13 mouse cellular contexts compared by ENCODE assay signal in the genomic region with DNA sequence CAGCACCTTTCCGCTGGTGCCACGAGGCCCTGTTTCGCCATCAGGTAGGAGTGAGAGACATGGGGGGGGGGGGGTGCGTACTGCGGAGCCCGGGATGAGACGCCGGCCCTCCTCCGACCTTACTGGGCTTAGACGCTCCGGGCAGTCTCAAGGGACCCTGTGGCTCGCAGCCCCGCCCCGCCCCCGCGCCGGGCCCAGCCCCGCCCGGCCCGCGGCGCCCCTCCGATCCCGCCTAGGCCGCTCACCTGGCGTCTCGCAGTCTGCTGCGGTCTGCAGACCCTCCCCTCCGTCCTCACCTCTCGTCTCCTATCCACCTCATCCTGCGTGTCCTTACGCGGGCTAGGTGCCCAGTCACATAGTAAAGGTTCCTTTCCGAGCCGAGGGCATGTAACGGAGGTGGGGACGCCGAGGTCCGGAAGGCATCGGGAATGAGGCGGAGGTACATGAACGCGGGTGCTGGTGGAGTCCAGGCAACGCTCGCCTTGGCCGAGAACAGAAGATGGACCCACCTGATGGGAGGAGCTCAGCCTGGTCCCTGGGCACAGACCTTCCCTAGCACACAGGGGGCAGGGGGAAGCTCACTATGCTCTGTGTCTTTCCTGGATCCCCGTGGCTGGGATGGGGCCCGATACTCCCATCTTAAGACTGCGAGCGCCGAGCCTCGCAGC. TPM values are rescaled to one million over a fixed set of nuclear protein-coding genes. Genes with fewer than 3 reads are reported as not detected.
A peak's percentile ranks its signal among the peaks of the same experiment; 100 is the strongest.
DNase-seq lines count a peak whose midpoint lies in the region; ATAC-seq and TF ChIP-seq lines count a peak whose summit lies in the region.
"Had no signal": no experiment of that assay in that cellular context is flagged by ENCODE, and none has a peak within 500 bp of the region (broad histone marks: within the 10 kb centered on the region; RNA-seq: fewer than 3 reads in every experiment).

No protein-coding gene starts in this region.

- no peak for ATAC-seq in lung, embryonic 14.5 days (ENCODE audit: insufficient read depth)
- 0 out of 2 replicates have a peak, but pooled peaks have one; percentile 9 for ATAC-seq in intestine, embryonic 14.5 days (replicated peaks; ENCODE audit: low FRiP score, low TSS enrichment, low read depth)
- peak; percentile 28; the same call in 1 of the 2 replicates for ATAC-seq in neural tube, embryonic 15.5 days (ENCODE audit: low FRiP score)

- no peak overlapping the region for H3K27ac ChIP-seq in gastrocnemius, adult 2 months
- H3K27ac ChIP-seq in lung, embryonic 14.5 days (ENCODE audit: low read depth): no peak overlapping the region
- no peak overlapping the region for H3K27ac ChIP-seq in intestine, embryonic 14.5 days (ENCODE audit: low read depth)
- no peak overlapping the region for H3K27ac ChIP-seq in neural tube, embryonic 15.5 days (replicated peaks)
- H3K27ac ChIP-seq: layer of hippocampus, adult 2 months; liver, embryonic 14.5 days had no signal

- H3K9me3 ChIP-seq in lung, embryonic 14.5 days (ENCODE audit: low read depth, low read length): no peaks in the 10 kb centered on the region
- no peaks in the 10 kb centered on the region for H3K9me3 ChIP-seq in intestine, embryonic 14.5 days (ENCODE audit: control insufficient read depth, low read length)
- no peaks in the 10 kb centered on the region for H3K9me3 ChIP-seq in neural tube, embryonic 15.5 days (replicated peaks)

- H3K9ac ChIP-seq in lung, embryonic 14.5 days: no peak overlapping the region
- no peak overlapping the region for H3K9ac ChIP-seq in intestine, embryonic 14.5 days (ENCODE audit: low read length)
- H3K9ac ChIP-seq in neural tube, embryonic 15.5 days (replicated peaks): no peak overlapping the region
- H3K9ac ChIP-seq: liver, embryonic 14.5 days had no signal

- peak overlapping the region; percentile 32; the same call in 1 of the 2 replicates for H3K4me2 ChIP-seq in lung, embryonic 14.5 days
- H3K4me2 ChIP-seq in intestine, embryonic 14.5 days (ENCODE audit: low read length): peak overlapping the region; percentile 14; the same call in 1 of the 2 replicates
- H3K4me2 ChIP-seq in neural tube, embryonic 15.5 days: no peak overlapping the region

- DNase-seq in gastrocnemius, adult 2 months: no peak
- no peak for DNase-seq in gastrocnemius, adult 8-10 months (ENCODE audit: low spot score in 2 of 2)
- DNase-seq in lung, embryonic 14.5 days: no peak
- no peak for DNase-seq in lung, postnatal 25 days (ENCODE audit: low spot score)
- no peak for DNase-seq in intestine, embryonic 14.5 days (ENCODE audit: low spot score)
- no peak for DNase-seq in right cerebral cortex, postnatal 36 days (ENCODE audit: low spot score in 2 of 2)
- DNase-seq in urinary bladder, postnatal 10 days (ENCODE audit: low spot score): no peak
- DNase-seq: B cell, adult 2 months had no signal

- H3K27me3 ChIP-seq in lung, embryonic 14.5 days (ENCODE audit: insufficient read depth, low read length): peaks cover 98% of the 10 kb centered on the region
- H3K27me3 ChIP-seq in intestine, embryonic 14.5 days (replicated peaks; ENCODE audit: control insufficient read depth, insufficient read depth, low read length): peaks cover 100% of the 10 kb centered on the region
- H3K27me3 ChIP-seq in neural tube, embryonic 15.5 days (replicated peaks): peaks cover 89% of the 10 kb centered on the region

- WGBS in lung, embryonic 14.5 days: 1% methylated on average over 44 of the region's 52 CpGs
- WGBS in intestine, embryonic 14.5 days: 1% methylated on average over 50 of the region's 52 CpGs
- WGBS in neural tube, embryonic 15.5 days: under 1% methylated on average over 51 of the region's 52 CpGs

- no peaks in the 10 kb centered on the region for H3K4me1 ChIP-seq in lung, embryonic 14.5 days (ENCODE audit: insufficient read depth)
- H3K4me1 ChIP-seq in intestine, embryonic 14.5 days (replicated peaks; ENCODE audit: control insufficient read depth, insufficient read depth, low read length): peaks cover 3% of the 10 kb centered on the region; the same call in 1 of the 2 replicates
- H3K4me1 ChIP-seq in neural tube, embryonic 15.5 days: peaks cover 12% of the 10 kb centered on the region

- H3K4me3 ChIP-seq in gastrocnemius, adult 2 months: peak overlapping the region; percentile 21
- H3K4me3 ChIP-seq in lung, embryonic 14.5 days (ENCODE audit: low read depth, low read length): peak overlapping the region; percentile 16
- H3K4me3 ChIP-seq in intestine, embryonic 14.5 days (ENCODE audit: low read depth, low read length): no peak overlapping the region
- no peak overlapping the region for H3K4me3 ChIP-seq in neural tube, embryonic 15.5 days (replicated peaks)
- H3K4me3 ChIP-seq: layer of hippocampus, adult 2 months had no signal

- intact Hi-C loops in gastrocnemius, adult 2 months (cut with DNase I): no loop called here

- no peak for TF ChIP-seq CTCF in gastrocnemius, adult 2 months (IDR thresholded peaks at IDR 0.05)
- no peak for TF ChIP-seq CTCF in lung, embryonic 14.5 days (IDR thresholded peaks at IDR 0.05; ENCODE audit: low read depth)

- no peaks in the 10 kb centered on the region for H3K36me3 ChIP-seq in lung, embryonic 14.5 days (ENCODE audit: insufficient read depth)
- no peaks in the 10 kb centered on the region for H3K36me3 ChIP-seq in intestine, embryonic 14.5 days (ENCODE audit: control insufficient read depth, insufficient read depth, low read length)
- H3K36me3 ChIP-seq in neural tube, embryonic 15.5 days: no peaks in the 10 kb centered on the region

RNA-seq across cellular contexts. Expression of a gene that starts 8.9 kb away (rescaled TPM):
- total RNA-seq in gastrocnemius, adult 2 months (2021): not detected
- total RNA-seq in gastrocnemius, adult 8-10 months (2022): not detected
- not detected in 2 replicates for polyA plus RNA-seq in lung, embryonic 14.5 days (2014; fragmentation: Nextera tagmentation; extraction: Ambion mirVana)
- not detected in 2 replicates for polyA plus RNA-seq in intestine, embryonic 14.5 days (2014; fragmentation: Nextera tagmentation; extraction: Ambion mirVana)
- polyA plus RNA-seq in neural tube, embryonic 15.5 days (2015; fragmentation: Nextera tagmentation; extraction: Ambion mirVana): 0.73 and 1.4 TPM in 2 replicates
- total RNA-seq: granulocyte monocyte progenitor cell, adult 5-6 weeks; layer of hippocampus, adult 2 months; neutrophil, adult 5-6 weeks had no signal
- polyA plus RNA-seq: liver, embryonic 14.5 days had no signal

Comparison
In these comparisons a context has a peak if more than half of its experiments do, and no peak if none do; other contexts are left out.
1. H3K4me3 ChIP-seq: peak in gastrocnemius, adult 2 months (single experiment) and lung, embryonic 14.5 days (single experiment); none in intestine, embryonic 14.5 days (single experiment) and neural tube, embryonic 15.5 days (single experiment).